Mouse (Mus musculus): ENCODE results near the gene Tinf2. TPM values are rescaled to one million over a fixed set of nuclear protein-coding genes. Genes with fewer than 3 reads are reported as not detected.

Tinf2 gene
- polyA plus RNA-seq, 1 experiment from 2014 or later, result 18.8 TPM

- no peak overlapping the region for H3K4me3 ChIP-seq (ENCODE audit: low read depth, low read length)
- H3K27me3 ChIP-seq (replicated peaks; ENCODE audit: insufficient read depth, low read length), result no peaks in the 10 kb centered on the region
- no peak overlapping the region for H3K4me2 ChIP-seq (replicated peaks; ENCODE audit: low read depth, low read length)
- WGBS, result 90% methylated on average over 7 of the region's 7 CpGs
- H3K9ac ChIP-seq (replicated peaks; ENCODE audit: low read depth), result no peak overlapping the region
- peaks cover 6% of the 10 kb centered on the region for H3K4me1 ChIP-seq (ENCODE audit: insufficient read depth, low read depth, low read length)
- no peaks in the 10 kb centered on the region for H3K9me3 ChIP-seq (ENCODE audit: low read length)
- ATAC-seq, result no peak
- 0 out of 2 replicates have a peak, but pooled peaks cover 10% of the 10 kb centered on the region for H3K36me3 ChIP-seq (ENCODE audit: insufficient read depth, low read length)
- no peak for TF ChIP-seq EP300 (IDR thresholded peaks at IDR 0.05)
- no peak for TF ChIP-seq CTCF (IDR thresholded peaks at IDR 0.05)
- DNase-seq (ENCODE audit: low spot score), result no peak
- H3K27ac ChIP-seq (ENCODE audit: low read length), result no peak overlapping the region
These were observed 41.8 kb upstream of the Tinf2 start for GRCm38 (mm10) chr14:55723433-55723832.

GRCm38 (mm10) chr14:55722438-55722945, 40.9 kb upstream of the Tinf2 start:
- no peak for TF ChIP-seq CTCF (IDR thresholded peaks at IDR 0.05)
- TF ChIP-seq EP300 (IDR thresholded peaks at IDR 0.05), result no peak
- peak overlapping the region; percentile 52; the same call in 1 of the 2 replicates for H3K9ac ChIP-seq (replicated peaks; ENCODE audit: low read depth)
- peaks cover 6% of the 10 kb centered on the region for H3K4me1 ChIP-seq (ENCODE audit: insufficient read depth, low read depth, low read length)
- H3K27ac ChIP-seq (ENCODE audit: low read length), result 0 out of 2 replicates have a peak overlapping the region, but pooled peaks have one; percentile 20
- no peaks in the 10 kb centered on the region for H3K9me3 ChIP-seq (ENCODE audit: low read length)
- ATAC-seq (no peak), DNase-seq (ENCODE audit: low spot score) (no peak)
- no peak overlapping the region for H3K4me3 ChIP-seq (ENCODE audit: low read depth, low read length)
- 38% methylated on average over 8 of the region's 8 CpGs for WGBS
- 0 out of 2 replicates have a peak, but pooled peaks cover 13% of the 10 kb centered on the region for H3K36me3 ChIP-seq (ENCODE audit: insufficient read depth, low read length)
- H3K27me3 ChIP-seq (replicated peaks; ENCODE audit: insufficient read depth, low read length), result no peaks in the 10 kb centered on the region
- peak overlapping the region; percentile 70; the same call in 1 of the 2 replicates for H3K4me2 ChIP-seq (replicated peaks; ENCODE audit: low read depth, low read length)

GRCm38 (mm10) chr14:55721700-55722437, 40.2 kb upstream of the Tinf2 start, which contains the start of gene Rabggta:
TSS of gene Rabggta (minus strand) at chr14:55722263.
- Histone ChIP-seq H3K27ac (ENCODE audit: low read length) (peak within 1 kb of the TSS; percentile 81), H3K36me3 (ENCODE audit: insufficient read depth, low read length) (0 out of 2 replicates have a peak, but pooled peaks cover 15% of the 10 kb centered on the region), H3K4me2 (replicated peaks; ENCODE audit: low read depth, low read length) (peak within 1 kb of the TSS; percentile 70), H3K27me3 (replicated peaks; ENCODE audit: insufficient read depth, low read length) (no peaks in the 10 kb centered on the region), H3K4me1 (ENCODE audit: insufficient read depth, low read depth, low read length) (peaks cover 6% of the 10 kb centered on the region), H3K4me3 (ENCODE audit: low read depth, low read length) (peak within 1 kb of the TSS; percentile 63), H3K9me3 (ENCODE audit: low read length) (no peaks in the 10 kb centered on the region), H3K9ac (replicated peaks; ENCODE audit: low read depth) (peak within 1 kb of the TSS; percentile 52)
- WGBS, result 1% methylated on average over 48 of the region's 50 CpGs
- TF ChIP-seq EP300 (IDR thresholded peaks at IDR 0.05) (no peak), CTCF (IDR thresholded peaks at IDR 0.05) (peak; percentile 98)
- ATAC-seq (peak; percentile 95), DNase-seq (ENCODE audit: low spot score) (peak; percentile 96)

- Histone ChIP-seq H3K36me3 (ENCODE audit: insufficient read depth, low read length) (0 out of 2 replicates have a peak, but pooled peaks cover 18% of the 10 kb centered on the region), H3K9ac (replicated peaks; ENCODE audit: low read depth) (no peak overlapping the region), H3K9me3 (ENCODE audit: low read length) (no peaks in the 10 kb centered on the region), H3K4me2 (replicated peaks; ENCODE audit: low read depth, low read length) (peak overlapping the region; percentile 70), H3K27me3 (replicated peaks; ENCODE audit: insufficient read depth, low read length) (no peaks in the 10 kb centered on the region), H3K4me3 (ENCODE audit: low read depth, low read length) (no peak overlapping the region), H3K27ac (ENCODE audit: low read length) (no peak overlapping the region), H3K4me1 (ENCODE audit: insufficient read depth, low read depth, low read length) (peaks cover 6% of the 10 kb centered on the region)
- TF ChIP-seq CTCF (IDR thresholded peaks at IDR 0.05), result no peak
- TF ChIP-seq EP300 (IDR thresholded peaks at IDR 0.05), result no peak
- ATAC-seq (no peak), DNase-seq (ENCODE audit: low spot score) (no peak)
- 73% methylated on average over 6 of the region's 6 CpGs for WGBS
These were observed 39.5 kb upstream of the Tinf2 start for GRCm38 (mm10) chr14:55721076-55721475.

DNA sequence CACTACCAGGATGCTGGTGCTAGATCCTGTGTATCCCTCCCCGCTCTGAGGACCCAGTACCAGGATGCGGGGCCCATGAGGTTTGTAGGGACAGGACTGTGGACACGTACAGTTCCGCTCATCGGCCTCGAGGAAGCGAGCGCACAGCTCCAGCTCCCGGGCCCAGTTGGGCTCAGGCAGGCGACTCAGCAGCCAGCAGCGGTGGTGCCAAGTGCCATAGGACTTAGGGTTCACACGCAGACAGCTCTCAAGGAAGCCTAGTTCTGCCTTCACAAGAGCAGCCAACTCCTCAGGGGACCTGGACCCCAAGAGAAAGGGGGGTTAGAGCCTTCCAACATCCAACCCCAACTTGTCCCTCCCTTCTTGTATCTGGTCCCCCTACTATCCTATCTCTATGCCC, 39.0 kb upstream of the Tinf2 start:
- no peak for ATAC-seq
- Histone ChIP-seq H3K4me2 (replicated peaks; ENCODE audit: low read depth, low read length) (no peak overlapping the region), H3K9me3 (ENCODE audit: low read length) (no peaks in the 10 kb centered on the region), H3K27ac (ENCODE audit: low read length) (no peak overlapping the region), H3K9ac (replicated peaks; ENCODE audit: low read depth) (no peak overlapping the region), H3K4me1 (ENCODE audit: insufficient read depth, low read depth, low read length) (peaks cover 6% of the 10 kb centered on the region), H3K36me3 (ENCODE audit: insufficient read depth, low read length) (0 out of 2 replicates have a peak, but pooled peaks cover 18% of the 10 kb centered on the region), H3K4me3 (ENCODE audit: low read depth, low read length) (no peak overlapping the region), H3K27me3 (replicated peaks; ENCODE audit: insufficient read depth, low read length) (no peaks in the 10 kb centered on the region)
- DNase-seq (ENCODE audit: low spot score), result no peak
- no peak for TF ChIP-seq EP300 (IDR thresholded peaks at IDR 0.05)
- TF ChIP-seq CTCF (IDR thresholded peaks at IDR 0.05), result no peak
- 90% methylated on average over 12 of the region's 12 CpGs for WGBS

DNA sequence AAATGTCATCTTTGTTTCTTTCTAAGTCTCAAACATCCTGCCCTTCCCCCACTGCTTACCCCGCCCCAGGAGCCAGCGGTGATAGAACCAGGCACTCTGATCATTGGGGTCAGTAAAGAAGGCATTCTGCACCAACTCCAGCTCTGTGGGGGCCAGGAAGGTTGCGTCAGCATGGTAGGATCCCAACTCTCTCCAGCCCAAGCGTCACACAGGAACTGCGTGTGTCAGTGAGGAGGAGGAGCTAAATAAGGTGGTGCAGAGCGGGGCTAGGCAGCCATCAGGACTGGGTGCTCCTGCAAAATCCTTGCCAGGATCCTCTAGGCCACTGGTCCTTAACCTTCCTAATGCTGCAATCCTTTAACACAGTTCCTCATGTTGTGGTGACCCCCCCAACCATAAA, 38.1 kb upstream of the Tinf2 start:
- ATAC-seq (no peak), DNase-seq (ENCODE audit: low spot score) (no peak)
- H3K9ac ChIP-seq (replicated peaks; ENCODE audit: low read depth), result no peak overlapping the region
- peaks cover 10% of the 10 kb centered on the region for H3K4me1 ChIP-seq (ENCODE audit: insufficient read depth, low read depth, low read length)
- no peak overlapping the region for H3K4me2 ChIP-seq (replicated peaks; ENCODE audit: low read depth, low read length)
- WGBS, result 82% methylated on average over 6 of the region's 6 CpGs
- H3K27me3 ChIP-seq (replicated peaks; ENCODE audit: insufficient read depth, low read length), result no peaks in the 10 kb centered on the region
- H3K36me3 ChIP-seq (ENCODE audit: insufficient read depth, low read length), result 0 out of 2 replicates have a peak, but pooled peaks cover 18% of the 10 kb centered on the region
- H3K27ac ChIP-seq (ENCODE audit: low read length), result no peak overlapping the region
- no peak overlapping the region for H3K4me3 ChIP-seq (ENCODE audit: low read depth, low read length)
- no peak for TF ChIP-seq EP300 (IDR thresholded peaks at IDR 0.05)
- TF ChIP-seq CTCF (IDR thresholded peaks at IDR 0.05), result no peak
- no peaks in the 10 kb centered on the region for H3K9me3 ChIP-seq (ENCODE audit: low read length)
